Mouse (Mus musculus) cerebellum, postnatal 36 days (tissue): ENCODE measurements around the gene Cilp.
"Not testable (repeated sequence)": the region's sequence is repeated elsewhere in the genome, so short reads cannot be mapped to it uniquely, and the experiment has no call there.

Experiments used
- DNase-seq, 2 experiments: peaks; one replicate each; pipeline ENCODE4 v3.0.0; 2021 to 2022; ENCODE audit warnings: mixed read lengths in 2 of 2

The Cilp gene

DNA sequence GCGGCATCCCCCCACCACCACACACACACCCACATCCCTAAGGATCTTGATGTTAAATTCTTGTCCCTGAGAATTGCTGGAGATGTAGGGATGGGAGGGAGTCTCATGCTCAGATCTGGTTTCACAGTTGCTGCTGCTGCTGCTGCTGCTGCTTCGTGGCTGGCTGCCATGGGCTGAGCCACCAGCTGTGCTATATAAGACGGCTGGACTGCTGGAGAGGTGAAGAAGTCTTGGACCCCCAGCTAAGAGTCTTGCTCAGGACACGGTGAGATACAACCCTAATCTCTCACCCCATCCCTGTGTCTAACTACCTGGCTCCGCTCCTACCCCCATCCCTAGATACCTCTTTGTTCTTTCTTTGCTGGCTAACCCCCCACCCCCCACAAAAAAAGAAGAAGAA is at the start of gene Cilp:
TSS of gene Cilp (plus strand) at position 222 of the 400 bp plus-strand sequence.
- no peak for DNase-seq

DNA sequence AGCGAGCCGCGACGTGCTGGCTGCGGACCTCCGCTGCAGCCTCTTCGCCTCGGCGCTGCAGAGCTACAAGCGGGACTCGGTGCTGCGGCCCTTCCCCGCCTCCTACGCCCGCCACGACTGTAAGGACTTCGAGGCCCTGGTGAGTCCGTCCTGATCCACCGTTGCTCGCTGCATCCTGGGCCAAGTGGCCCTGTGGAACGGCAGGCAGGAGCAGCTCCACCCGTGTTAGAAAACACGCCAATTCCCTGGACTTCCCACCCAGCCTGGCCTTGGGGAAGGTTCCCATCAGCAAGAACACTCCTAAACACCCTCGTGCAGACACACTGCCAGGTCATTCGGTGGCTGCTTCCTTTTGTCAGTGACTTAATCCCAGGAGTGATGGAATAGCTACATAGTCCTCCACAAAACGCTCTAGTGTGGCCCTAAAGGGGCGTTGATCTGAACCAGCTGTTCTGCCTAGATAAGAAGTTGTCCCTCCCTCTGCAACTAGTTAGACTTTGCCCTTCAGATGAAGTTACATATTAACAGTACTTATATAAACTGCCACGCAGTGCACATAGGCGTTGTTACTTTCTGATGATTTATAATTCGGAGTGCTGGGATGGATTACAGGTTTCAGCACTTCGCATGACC is 49.4 kb upstream of the Cilp start:
- no peak for DNase-seq

DNA sequence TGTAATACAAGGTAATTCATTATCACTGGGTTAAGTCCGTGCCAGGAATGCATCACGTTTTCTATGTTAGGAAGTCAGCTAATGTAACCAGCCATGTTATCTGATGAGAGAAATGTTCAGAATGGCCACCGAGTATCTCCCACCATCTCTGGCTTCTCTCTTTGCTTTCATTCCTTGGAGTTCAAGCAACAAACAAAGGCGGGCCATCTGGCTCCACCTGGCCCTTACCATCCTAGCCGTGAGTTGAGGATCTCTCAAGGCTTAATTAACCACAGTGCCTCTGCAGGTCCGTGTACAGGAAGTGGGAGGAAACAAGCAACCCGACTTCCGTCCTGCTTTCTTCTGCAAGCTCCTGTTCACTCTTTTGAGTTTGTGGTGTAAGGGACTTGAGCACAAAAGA is 48.0 kb upstream of the Cilp start:
- DNase-seq: no peak

DNA sequence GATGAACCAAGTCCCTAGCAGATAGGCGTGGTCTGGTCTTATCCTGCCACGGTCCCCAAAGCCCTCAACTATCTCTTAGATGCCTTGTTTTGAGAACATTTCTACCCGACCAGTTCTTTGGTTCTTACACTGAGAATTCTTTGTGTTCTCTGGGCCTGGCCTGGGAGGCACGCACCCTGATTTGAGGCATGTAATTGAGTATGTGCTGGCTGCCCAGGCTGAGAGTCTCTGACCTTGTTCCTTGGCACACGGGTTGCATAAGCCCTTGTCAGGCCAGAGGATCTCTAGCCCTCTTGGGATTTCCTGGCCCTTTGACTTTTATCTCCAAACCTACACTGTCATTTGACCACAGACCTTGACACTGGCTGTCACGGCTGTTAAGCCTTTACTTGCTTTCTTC is 47.3 kb upstream of the Cilp start:
- DNase-seq: no peak

DNA sequence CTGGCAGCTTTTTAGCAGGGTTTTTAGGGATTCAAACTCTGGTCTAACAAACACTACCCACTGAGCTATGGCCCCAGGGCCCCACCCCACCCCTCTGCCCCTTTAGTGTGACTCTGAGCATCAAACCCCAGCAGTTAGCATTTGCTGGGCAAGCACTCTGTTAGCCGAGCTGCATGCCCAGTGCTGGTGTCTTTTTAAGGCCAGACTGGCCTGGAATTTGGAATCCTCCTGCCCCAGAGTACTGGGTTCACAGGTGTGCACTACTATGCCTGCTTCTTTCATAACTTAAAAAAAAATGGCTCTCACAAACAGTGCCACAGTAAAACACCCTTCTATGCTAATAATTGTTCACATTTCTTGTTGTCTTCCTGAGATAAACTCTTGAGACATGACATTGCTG is 46.1 kb upstream of the Cilp start:
- DNase-seq: no peak

DNA sequence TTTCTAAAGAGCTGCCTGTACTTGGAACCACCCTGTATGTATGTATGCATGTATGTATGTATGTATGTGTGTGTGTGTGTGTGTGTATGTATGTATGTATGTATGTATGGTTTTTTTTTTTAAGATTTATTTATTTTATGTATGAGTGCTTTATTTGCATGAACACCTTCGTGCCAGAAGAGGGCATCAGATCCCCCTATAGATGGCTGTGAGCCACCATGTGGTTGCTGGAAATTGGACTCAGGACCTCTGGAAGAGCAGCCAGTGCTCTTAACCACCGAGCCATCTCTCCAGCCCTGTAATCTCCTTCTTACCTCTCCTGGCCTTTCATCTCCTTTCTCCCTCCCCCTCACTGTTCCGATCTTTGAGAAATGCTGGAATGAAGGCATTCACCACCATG is 44.6 kb upstream of the Cilp start:
- not testable (repeated sequence) for DNase-seq

DNA sequence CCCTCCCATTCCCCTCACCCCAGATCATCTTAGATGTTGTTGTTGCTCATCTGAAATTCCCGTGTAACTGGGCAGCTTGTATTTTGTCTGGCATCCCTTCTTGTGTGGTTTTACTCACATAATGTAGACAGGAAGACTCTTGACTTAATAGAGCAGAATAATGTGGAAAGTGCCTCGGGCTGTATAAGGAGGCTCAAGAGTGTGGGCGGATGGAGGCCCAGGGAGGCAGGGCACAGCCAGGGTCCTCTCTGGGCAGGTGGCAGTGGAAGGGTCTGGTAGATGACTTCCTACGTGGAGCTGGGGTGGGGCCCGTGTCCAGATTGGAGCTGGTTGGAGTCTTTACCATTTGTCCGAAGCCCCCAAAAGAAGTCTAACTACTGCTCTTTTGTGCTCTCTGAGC is 41.1 kb upstream of the Cilp start:
- no peak for DNase-seq

DNA sequence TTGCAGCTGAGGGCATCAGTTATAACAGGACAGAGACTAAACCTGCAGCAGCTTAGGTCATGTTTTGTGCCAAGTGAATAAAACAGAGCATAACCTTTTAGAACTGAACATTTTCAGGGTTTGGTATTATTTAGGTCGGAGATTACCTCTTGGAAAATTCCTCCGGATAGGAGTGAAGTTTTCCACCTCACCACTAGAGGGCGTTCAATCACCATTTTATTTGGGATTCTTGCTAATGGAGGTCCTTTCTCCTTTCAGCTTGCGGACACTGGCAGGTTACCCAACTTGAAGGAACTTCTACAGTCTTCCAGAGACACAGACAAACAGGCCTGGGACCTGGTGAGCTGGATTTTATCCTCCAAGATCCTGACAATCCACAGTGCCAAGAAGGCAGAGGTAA is 39.2 kb upstream of the Cilp start:
- peak; percentile 13 to 36 for DNase-seq

DNA sequence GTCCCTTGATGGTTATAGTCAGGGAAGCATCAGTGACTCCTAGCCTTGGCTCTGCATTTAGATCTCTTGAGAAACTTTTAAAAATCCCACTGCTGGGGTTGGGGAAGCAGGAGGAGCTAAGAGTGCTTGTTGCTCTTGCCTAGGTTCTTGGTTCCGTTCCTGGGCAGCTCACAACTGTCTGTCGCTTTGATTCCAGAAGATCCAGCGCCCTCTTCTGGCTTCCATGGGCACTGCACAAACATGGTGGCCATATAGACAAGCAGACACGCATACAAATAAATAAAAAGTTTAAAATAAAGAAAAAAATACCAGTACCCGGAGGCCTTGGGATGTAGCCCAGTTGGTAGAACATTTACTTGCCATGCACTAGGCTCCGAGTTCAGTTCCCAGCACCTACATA is 34.7 kb upstream of the Cilp start:
- DNase-seq: no peak

DNA sequence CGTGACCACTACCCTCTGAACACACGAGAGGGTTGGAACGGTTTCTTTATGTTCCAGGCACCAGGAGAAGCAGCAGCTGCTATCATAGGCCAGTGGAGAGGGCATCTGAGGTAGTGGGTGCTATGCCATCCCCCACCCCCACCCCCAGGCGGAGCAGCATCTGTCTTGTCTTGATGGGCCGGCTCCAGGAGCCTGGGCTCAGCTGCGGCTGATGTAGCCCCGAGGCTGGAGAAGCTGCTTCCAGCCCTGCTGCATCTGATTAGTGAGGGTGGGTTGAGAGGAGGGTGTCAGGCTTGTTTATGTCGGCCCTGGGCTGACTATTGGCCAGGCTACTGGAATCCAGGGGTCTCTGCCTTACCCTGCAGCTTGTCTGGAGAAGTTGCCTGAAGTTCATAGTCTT is 33.7 kb upstream of the Cilp start:
- no peak for DNase-seq

DNA sequence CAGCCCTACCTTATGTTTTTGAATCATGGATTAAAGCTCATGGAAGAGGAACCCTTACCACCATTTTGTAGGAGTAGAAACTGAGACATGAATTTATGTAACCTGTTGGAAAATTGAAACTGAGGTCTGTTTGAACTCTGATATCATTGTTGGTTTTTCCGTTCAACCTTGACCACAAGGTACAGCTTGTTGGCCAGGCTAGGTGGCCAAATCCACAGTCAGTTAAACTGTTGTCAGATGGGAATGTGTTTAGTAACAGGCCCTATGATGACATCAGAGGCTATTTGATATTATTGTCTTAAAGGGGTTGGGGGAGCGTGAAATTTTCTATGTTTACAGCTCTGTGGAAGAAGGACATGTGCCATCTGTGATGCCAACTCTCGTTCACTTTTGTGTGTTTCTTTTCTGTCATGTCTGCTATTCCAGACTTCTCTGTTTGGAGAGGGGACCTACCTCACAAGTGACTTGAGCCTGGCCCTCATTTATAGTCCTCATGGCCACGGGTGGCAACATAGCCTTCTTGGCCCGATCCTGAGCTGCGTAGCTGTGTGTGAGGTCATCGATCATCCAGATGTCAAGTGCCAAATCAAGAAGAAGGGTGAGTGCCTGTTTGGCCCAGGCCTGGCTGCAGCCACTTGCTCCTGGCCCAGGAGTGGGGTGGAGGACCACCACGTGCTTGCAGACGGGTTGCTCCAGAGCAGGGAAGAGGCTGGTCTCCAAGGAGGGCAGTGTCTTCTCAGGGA is 31.6 kb upstream of the Cilp start:
- DNase-seq: no peak

DNA sequence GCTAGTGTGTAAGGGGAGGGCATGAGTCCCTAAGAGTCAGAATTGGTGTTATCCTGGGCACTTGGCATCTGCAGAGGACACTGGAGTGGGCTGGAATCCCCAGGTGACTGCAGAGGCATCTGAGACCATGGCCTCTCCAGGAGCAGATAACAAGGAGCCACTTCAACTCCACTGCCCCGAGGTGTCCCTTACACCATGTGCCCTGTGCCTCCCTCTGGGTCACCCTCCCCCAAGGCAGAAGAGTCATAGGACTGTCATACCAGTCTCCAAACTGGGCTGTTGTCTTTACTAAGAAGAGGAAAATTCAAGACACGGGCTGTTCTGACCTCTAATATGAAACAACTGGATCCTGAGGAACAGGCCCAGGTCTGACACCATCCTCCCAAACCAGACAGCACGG is 30.2 kb upstream of the Cilp start:
- DNase-seq: no peak

DNA sequence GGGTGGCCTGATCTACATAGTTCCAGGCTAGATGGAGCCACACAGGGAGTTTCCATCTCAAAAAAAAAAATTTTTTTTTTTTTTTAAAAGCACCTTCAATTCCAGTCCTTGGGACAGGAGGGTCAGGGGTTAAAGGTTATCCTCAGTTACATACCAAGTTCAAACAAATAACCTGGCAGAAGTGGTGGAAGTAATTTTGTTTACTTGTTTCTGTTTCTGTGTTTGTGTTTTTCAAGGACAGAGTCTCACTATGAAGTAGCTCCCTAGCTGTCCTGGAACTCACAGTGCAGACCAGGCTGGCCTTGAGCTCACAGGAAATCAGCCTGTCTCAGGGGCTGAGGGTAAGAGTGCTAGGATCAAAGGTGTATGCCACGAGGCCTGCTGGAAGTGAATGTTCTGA is 29.4 kb upstream of the Cilp start:
- no peak for DNase-seq

DNA sequence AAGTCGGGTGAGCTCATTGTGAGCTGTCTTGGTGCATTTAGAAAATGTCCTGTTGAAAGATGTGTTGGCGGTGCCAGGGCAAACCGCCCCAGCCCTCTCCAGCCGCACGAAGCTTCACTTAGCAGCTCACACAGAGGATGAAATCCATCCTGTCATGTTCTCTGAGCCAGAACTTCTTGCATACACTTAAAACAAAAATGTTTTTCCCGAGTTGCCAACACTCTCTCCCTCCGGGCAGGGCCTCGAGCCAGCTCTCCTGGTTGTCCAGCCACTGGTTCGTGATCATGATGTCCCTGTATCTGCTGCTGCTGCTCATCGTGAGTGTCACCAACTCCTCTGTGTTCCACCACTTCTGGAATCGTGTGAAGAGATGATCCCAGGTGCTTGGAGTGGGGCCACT is 27.4 kb upstream of the Cilp start:
- no peak for DNase-seq

DNA sequence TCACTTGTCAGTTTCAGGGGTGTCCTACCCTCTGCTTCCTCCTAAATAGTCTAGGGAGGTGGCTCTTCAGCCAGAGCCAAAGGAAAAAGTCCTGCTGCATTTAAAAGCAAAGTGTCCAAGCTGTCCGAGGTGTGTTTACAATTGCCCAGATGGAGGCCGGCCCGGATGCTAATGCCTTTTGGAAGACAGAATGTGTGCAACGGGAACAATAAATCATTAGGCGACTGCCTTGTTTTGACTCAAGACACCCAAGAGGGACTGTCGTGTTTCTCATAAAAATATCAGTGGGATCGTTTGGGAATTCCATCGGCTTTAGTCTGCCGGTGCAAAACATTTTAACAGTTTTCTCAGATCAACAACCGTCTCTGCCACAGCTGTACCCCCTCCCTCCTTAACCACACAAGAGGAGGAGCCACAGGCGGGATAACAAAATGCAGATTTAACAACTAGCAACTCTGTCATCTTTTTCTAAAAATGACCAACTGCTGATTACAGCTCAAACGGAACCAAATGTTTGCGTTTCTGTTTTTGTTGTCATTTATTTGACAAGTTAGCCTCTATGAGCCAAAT is 26.7 kb upstream of the Cilp start:
- no peak for DNase-seq

DNA sequence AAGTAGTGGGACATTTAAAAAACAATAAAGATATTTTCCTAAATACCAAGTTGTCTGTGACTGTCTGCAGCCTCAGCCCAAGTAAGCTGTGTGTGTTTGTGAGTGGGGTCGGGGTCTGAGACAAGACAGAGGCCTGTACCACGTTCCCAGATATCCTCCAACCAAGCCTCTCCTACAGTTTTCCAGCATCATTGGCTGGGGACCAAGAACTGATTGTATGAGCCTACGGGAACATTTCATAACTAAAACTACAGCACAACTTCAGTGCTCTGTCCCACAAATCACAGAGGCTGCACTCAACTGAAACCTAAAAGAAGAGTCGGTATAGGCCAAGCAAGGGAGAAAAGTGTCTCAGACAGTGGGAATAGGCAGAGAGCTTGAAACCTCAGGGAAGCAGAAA is 25.8 kb upstream of the Cilp start:
- DNase-seq: no peak

DNA sequence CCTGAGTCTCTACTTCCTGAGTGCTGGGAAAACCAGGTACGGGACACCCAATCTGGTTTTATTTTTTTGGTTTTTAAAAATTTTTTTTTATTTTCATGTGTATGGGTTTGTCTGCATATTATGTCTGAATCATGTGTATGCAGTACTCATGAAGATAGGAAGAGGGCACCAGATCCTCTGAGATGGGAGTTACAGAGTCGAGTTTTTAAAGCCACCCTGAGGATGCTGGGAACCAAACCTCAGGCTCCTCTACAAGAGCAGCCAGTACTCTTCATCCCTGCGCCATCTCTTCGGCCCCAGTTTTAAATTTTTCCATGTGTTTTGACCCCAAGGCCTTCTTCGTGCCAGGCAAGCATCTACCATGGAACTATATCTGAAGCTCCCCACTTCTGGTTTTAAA is 25.2 kb upstream of the Cilp start:
- DNase-seq: no peak

DNA sequence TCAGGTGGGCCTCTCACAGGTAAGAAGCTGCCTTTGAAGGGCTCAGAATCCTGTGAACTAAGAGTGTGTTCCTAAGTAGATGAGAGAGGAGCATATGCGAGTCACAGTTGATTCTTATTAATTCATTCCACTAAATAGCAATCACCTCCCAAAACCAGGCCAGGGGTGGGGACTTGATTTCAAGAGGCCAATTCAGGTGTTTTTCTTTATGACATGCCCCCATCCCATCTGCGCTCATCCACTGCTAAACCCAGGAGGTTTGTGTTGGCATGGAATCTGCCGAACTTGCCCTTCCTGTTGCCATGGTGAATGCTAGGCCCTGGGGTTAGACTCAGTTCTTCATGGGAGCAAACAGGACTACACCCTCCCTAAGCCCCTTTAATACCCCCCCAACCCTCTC is 24.4 kb upstream of the Cilp start:
- no peak for DNase-seq

DNA sequence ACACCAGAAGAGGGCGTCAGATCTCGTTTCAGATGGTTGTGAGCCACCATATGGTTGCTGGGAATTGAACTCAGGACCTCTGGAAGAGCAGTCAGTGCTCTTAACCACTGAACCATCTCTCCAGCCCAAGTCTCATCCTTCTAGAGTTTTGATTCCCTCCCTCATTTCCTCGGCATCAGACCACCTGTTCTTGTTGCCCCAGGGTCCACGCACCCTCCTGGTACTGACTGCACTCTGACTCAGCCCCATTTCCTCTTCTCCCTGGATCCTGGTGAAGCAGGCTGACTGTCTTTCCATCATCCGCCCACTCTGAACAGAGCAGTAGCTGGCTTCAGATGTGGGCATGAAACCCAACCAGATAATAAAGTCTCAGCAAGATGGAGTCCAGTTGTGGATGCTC is 23.0 kb upstream of the Cilp start:
- no peak for DNase-seq

DNA sequence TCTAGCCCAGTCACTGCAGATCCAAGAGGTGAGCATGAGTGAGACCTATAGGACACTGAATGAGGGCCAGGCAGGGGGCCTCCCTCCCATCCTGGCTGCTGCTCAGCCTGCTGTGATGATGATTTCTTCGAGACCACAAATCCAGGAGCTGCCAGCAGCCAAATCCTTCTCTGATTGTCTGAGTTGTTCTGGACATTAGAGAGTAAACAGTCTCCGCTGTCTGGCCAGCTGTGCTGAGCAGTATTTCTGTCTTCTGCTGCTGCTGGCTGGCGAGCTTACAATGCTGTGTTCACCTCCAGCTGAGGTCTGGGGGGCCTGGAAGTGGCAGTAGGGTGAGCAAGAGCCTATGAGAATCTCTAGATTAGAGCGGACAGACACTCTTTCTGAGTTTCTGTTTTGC is 21.7 kb upstream of the Cilp start:
- no peak for DNase-seq

DNA sequence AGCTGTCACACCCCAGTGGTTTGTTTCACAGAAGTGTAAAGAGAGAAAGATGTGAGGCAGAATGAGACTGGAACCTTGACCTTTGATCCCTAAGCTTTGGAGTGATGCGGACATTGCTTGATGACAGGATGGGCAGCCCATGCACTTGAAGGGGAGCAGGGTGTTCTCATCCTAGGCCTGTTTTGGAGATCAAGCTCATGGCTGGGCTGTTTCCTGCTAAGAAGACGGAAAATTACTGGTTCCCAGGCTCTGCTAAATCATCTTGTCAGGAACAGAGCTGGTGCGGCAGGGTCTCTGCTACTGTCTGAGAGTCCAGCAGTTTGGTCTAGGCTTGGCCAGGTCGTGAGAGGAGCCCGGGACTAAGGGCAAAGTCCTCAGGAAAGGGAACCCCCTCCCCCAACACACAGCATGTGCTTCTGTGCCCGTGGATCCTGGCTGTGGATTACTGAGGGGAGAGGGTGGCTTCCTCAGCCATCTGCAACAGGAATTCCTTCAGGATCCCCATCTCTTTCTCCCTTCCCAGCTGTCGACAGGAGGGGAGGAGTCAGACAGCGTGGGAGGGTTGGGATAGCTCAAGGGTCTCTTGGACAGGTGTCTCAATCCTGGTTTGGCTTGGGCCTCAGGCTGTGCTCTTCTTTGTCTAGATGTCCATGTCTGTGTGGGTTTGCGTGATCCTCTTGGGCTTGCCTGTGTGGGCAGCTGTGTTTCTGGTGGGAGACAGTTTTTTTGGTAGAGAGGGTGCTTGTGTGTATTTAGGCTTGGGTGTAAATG is 20.8 kb upstream of the Cilp start:
- DNase-seq: no peak

DNA sequence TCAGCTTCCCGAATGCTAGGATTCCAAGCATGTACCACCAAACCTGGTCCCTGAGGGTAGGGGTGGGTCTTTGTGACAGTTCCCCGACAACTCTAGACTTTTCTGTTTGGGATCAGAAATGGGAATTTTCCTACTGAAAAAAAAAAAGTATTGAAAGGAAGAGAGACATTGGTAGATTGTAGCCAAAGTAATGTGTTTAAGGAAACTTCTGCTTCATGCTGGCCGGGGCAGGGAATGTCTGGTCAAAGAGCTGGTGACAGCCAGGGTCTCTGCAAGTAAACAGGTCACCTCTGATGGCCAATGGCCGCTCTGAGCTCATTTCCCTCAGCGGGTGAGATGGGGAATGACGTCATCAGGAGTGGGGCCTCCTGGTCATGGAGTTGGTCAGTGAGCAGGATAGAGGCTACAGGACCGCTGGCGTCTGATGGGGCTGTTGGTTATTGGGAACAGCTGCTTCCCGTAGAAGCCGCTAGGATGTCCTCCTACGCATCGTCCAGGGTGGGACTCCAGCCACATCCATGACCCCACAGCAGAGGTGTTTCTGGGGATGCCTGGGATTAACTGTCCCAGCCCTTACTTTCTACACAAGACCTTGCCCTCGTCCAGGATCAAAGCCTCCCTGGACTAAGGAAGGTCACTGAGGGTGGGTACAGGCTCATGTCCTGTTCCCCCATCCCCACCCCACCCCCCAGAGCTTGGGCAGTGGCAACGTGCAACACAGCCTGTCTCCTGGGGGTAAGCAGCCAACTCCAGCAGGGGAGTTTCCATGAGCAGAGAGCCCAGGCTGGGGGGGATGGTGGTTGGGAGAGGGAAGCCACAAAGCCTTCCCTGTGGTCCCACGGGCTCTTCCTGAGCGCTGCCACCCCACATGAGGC is 17.2 kb upstream of the Cilp start:
- no peak for DNase-seq

DNA sequence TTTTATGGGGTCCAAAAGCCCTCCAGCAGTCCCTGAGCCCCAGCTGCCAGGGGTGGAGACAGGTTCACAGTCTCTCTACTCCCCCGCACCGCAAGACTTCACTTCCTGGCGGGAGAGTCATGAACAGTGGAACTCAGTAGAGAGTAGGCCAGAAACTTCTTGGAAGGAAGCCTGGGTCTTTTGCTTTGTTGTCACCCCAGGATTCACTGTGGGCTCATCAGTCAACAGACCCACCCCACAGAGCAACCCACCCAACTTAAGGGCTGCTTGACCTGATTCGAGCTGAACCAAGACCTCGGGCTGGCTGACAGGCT is 16.6 kb upstream of the Cilp start:
- DNase-seq: no peak
